Mouse (Mus musculus) kidney, postnatal 14 days (tissue): Measurements from ENCODE around the gene Phlpp2.
A peak's percentile ranks its signal among the peaks of the same experiment; 100 is the strongest.
"Not testable (repeated sequence)": the region's sequence is repeated elsewhere in the genome, so short reads cannot be mapped to it uniquely, and the experiment has no call there.

Experiments
- DNase-seq: peaks from one replicate; pipeline ENCODE4 v3.0.0; 2022; ENCODE audit warnings: mixed read lengths

Gene Phlpp2

DNA sequence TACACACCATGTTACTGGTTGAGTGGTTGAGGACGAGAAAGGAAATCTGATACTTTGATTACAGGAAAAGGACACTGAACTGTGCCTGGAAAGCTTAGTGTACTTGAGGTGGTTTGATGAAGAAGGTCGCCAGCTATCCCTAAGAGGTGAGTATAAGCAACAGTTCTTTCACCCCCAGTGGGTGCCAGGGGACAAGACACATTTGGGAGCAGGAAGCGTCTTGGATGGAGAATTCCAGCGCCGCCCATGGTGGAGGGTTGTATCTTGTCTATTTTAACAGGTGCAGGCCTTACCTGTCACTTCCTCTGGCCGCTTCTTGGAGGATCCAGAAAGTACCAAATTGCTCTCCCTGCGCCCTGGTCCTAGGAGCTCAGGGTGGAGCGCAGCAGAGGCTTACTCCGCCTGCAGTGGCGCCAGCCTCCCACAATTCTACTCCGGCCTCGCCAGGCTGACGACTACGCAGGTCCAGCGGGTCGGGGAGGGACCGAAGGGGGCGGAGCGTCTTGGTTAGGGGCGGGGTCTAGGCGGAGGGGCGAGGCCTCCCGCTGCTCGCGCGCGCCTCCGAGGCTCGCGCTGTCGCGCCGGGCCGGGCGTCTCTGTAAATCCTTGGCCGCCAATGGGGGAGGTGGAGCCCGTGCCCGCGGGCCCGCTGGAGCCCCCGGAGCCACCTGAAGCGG is at the start of gene Phlpp2:
Gene Phlpp2, plus strand, starts transcription at position 540 of the 677 bp plus-strand sequence.
- DNase-seq, result peak; percentile 97

DNA sequence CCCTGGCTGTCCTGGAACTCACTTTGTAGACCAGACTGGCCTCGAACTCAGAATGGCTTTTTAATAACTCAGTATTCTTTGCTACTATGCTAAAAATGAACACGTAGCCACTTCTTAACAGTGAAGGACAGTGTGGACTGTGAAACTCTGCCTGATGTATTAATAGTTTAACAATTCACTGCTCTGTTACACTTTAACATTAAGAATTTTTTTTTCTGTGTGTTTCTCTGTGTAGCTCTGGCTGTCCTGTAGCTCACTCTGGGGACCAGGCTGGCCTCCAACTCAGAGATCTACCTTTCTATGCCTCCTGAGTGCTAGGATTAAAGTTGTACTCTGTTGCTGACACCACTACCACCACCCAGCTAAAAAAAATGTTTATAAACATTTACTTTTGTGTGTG is 44.8 kb upstream of the Phlpp2 start:
- peak; percentile 53 for DNase-seq

DNA sequence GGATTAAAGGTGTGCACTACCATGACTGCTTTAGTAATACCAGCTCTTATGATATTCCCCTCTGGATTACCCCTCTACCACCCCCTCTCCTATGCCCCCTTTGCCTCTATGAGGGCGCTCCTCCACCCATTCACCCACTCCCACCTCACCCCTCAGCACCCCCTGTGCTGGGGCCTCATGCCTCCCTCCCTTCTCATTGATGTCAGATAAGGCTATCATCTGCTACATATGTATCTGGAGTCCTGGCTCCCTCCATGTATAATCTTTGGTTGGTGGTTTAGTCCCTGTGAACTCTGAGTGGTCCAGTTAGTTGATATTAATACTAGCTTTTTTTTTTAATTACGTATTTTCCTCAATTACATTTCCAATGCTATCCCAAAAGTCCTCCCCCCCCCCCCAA is 28.5 kb upstream of the Phlpp2 start:
- DNase-seq, result no peak

DNA sequence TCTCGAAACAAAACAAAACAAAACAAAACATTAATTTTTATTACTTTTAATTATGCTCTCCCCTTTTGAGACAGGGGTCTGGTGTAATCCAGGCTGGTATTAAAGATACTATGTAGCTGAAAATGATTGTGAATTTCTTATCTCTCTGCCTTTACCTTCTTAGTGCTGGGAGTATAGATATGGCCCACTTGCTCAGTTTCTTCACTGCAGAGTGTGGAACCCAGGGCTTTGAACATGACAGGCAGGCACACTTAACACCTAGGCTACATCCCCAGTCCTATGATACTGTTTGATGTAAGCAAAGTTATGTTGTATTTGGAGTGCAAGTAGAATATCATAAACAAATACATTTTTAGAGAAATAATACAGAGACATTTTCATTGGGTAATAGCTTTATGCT is 25.9 kb upstream of the Phlpp2 start:
- DNase-seq, result no peak

DNA sequence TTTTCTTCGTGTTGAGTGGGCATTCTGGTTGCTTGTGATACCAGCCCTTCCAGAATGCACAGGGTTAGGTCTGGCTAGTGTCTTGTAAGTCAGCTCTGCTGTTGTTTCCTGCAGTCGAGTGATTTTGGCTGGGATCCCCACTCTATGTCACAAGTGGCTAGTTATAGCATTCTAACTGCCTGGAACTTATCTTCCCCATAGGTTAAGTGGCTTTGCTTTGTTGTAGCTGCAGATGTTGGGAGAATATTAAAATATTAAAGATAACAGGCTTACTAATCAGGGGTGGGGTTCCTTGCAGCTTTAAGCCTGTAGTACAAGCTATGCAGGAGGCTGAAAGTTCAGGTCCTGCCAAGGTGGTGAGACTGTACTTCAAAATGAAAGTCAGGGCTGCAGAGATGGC is 20.5 kb upstream of the Phlpp2 start:
- no peak for DNase-seq

DNA sequence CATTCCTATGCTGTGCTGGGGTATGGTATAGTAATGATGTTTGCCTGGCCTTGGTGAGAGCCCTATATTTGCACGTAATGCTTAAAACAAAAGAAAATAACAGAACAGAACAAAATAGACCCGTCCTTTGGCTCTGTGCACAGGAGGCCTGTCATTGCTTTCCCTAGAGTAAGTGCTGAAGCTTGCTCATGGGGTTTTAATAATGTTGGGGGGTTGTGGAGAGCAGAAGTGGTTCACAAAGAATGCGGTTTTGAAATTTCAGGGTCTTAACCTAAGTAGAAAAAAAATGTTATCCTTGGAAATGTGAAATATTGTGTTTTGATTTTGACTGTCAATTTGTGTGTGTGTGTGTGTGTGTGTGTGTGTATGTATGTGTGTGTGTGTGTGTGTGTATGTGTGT is 19.4 kb upstream of the Phlpp2 start:
- no peak for DNase-seq

DNA sequence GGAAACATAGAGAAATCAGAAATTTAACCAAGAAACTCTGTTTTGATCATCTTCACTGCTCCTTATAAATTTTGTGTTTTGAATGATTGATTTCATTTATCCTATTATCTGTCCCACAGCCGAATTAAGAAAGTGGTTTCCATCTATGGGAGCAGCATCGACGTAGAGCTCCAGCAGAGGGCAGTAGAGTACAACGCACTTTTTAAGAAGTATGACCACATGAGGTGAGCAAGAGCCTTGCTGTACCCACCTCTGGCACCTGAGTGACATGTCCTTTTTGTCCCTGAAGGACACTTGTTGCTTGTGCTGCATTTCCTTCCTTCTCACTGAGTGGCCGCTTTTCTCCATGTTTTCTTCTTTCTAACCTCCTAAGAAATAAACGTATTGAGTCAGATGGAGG is 14.9 kb upstream of the Phlpp2 start:
- peak; percentile 72 for DNase-seq

DNA sequence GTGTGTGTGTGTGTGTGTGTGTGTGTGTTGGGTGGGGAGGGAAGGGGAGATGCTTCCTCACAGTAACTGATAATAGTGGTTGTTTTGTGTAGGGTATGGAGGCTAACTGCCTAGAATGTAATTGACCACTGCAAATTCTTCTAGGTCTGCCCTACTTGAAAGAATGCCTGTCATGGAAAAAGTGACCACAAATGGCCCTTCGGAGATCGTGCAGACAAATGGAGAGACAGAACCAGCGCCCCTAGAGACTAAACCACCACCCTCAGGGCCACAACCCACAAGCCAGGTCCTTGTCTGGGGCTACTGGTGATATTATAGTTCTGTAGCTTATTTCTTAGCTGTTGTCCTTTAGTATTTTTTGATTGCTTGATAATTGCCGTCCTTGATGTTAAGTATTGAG is 13.8 kb upstream of the Phlpp2 start:
- DNase-seq, result no peak

DNA sequence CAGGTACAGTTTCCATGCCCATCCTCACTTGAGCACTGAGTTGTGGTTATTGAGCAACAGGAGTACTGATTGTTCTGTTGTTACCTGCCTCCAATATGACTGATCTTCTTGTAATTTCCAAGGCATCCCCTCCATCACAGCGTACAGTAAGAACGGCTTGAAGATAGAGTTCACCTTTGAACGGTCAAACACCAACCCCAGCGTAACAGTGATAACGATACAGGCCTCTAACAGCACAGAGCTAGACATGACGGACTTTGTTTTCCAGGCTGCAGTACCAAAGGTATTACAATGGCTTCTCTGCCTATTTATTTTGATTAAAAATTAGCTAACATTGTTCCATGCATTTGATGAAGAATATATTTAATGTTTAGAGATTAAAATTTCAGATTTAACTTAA is 12.9 kb upstream of the Phlpp2 start:
- no peak for DNase-seq

DNA sequence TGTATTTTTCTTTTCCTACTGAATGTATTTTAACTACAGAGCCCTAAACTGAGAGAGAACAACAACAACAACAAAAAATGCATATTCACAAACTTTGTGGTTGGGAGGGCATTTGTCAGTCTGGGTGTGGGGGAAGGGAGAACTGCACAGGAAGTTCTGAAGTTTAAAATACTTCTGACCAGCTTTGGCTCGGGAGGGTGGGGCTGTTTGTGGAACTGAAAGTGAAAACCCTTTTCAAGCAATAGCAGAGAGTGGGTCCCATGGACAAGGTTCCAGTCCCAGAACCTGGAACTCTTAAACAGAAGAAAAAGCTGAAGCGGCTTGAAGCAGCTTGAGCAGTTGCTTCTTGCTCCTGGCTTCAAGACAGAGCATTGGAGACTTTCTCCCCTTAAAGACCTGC is 4.9 kb upstream of the Phlpp2 start:
- DNase-seq, result peak; percentile 65

DNA sequence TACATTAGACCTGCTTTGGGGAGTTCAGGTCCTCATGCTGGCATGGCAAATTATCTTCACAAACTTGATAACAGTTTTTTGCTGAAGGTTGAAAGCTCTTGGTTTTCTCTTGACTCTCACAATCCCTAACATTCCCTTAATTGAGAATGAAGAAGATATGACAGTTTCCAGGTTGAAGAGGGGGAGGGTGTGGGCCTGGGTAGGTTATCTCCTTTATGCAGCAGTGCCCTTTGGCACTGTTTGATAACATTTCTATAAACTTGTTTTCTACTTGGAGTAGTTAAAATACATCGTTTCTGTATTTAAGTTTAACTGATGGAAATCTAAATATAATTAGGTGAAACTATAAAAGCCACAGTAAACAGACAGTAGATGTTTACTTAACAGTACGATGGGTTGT is 3.5 kb upstream of the Phlpp2 start:
- no peak for DNase-seq

DNA sequence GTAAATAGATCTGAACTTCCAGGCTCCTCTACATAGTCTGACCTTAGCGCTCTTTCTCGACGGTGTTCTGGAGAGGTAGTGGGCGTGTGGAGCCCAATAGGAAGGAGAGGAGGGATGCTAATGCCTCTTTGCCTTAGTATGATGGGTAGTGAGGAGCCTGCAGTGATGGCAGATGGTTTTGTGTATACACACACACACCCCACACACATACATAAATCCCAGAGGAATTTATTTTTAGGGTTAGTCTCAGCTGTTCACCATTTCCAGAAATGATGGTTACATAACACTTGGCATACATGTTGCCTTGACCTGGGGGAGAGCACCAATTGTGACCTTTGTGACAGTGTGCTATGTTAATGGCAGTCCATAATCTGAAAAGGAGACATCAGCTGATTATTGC is 2.8 kb upstream of the Phlpp2 start:
- no peak for DNase-seq

DNA sequence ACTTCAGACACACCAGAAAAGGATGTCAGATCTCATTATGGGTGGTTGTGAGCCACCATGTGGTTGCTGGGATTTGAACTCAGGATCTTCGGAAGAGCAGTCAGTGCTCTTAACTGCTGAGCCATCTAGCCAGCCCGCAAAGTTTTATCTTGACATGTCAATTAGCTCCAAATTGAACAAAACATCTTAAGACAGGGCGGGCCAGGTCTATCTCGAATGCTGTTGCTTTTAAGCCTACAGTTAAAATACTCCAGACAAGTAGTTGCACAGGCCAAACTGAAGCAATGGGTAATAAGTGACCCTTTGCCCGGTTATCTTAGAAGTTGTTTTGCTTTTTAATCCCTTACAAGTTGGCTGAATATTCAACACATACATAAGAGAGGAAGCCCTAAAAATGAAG is 1.7 kb upstream of the Phlpp2 start:
- DNase-seq, result no peak

DNA sequence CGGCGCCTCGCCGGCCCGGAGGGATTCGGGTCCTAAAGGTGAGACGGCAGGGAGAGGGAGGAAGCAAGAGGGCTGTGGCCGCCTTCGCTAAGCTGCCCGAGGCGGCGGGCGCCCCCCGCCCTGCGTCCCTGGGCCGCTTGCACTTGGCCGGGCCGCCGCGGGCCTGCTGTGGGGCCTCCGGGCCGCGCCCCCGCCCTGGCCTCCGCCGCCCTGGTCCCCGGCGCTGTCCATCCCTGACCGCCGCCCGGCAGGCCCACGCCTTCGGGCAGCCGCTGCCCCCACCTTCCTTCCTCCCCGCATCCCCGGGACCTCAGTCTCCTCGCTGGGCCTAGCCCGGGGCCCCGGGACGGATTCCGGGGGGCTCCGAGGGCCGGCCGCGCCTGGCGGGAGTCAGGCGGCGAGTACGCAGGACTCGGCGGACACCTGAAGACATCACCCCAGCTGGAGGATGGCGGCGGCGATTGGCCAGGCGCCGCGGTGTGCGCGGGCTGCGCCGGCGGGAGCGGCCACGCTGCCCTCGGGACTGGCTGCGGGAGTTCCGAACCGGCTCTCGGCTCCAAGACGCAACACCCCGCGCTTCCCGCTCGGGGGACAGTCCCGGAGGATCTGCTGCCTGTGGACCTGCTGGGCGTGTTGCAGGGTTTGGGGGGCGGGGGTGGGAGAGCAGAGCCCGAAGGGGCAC is 479 bp downstream of the Phlpp2 start:
- no peak for DNase-seq

DNA sequence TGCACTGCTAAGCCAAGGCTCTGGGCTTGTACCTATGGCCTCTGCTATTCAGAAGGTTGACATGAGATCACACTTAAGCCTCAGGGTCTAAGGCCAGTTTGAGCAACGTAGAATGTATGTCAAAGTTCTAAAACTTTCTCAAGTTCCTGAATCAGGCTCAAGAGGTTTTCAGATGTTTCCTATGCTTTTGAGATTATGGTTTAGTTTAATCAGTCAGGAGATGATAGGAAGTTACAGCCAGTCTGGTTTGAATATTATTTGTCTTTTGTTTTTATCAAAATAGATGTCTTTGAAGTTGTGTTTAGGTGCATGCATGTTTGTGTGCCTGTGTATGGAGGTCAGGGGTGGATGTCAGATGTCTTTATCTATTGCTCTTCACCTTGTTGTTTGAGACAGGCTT is 2.7 kb downstream of the Phlpp2 start:
- no peak for DNase-seq

DNA sequence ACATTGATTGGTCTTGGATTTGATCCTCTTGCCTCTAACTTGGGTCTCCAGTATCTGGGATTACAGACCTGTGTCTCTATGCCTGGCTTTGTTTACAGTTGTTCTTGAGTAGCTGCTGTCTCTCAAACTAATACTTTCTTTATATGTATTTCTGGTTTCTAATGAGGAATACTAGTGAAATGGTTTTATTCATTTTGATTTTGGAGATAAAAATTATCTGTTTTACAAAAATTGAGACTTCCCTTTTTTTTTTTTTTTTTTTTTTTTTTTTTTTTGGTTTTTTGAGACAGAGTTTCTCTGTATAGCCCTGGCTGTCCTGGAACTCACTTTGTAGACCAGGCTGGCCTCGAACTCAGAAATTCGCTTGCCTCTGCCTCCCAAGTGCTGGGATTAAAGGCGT is 5.5 kb downstream of the Phlpp2 start:
- not testable (repeated sequence) for DNase-seq

DNA sequence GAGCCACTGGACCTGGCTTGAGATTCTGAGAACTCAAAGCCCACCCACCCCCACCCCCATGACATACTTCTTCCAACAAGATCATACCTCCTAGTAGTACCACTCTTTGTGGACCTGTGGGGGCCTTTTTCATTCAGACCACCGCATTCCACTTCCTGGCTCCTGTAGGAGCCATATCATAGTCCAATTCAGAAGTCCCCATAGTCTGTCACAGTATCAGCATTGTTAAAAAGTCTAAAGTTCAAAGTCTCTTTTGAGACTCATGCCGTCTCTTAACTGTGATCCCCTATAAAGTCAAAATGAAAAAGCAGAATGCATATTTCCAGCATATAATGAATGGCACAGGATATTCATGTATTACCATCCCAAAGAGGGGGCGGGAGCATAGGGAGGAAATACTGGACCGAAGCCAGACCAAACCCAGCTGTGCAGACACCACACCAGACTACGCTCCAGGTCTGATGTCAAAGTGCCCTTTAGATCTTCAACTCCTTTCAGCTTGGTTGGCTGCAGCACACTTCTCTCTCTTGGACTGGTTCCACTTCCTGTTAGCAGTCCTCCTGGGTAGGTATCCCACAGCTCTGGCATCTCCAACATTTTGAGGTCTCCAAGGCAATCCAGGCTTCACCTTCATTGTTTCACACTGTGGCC is 11.8 kb downstream of the Phlpp2 start:
- peak; percentile 43 for DNase-seq

DNA sequence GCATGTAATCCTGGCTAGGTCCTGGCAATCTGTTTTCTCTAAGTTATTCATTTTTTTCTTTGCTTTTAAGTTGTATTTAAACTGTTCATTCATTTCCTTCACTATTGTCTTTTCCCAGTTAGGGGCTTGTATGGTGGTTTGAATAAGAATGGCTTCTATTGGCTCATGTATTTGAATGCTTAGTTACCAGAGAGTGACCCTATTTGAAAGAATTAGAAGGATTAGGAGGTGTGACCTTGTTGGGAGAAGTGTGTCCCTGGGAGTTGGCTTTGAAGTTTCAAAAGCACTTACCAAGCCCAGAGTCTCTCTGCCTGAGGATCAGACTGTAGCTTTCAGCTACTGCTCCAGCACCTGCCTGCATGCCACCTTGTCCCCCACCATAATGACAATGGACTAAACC is 17.0 kb downstream of the Phlpp2 start:
- no peak for DNase-seq

DNA sequence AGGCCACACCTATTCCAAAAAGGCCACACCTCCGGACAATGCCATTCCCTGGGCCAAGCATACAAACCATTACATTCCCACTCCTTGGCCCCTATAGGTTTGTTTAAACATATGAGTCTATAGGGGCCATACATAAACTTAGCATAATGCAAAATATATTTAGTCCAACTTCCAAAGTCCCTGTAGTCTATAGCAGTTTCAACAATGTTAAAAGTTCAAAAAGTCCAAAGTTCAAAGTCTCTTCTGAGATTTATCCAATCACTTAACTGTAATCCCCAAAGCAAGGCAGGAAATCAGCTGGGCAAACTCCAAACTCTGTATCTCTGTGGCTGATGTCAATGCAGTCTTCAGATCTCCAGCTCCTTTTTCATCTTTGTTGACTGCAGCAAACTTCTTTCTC is 20.9 kb downstream of the Phlpp2 start:
- DNase-seq, result no peak

DNA sequence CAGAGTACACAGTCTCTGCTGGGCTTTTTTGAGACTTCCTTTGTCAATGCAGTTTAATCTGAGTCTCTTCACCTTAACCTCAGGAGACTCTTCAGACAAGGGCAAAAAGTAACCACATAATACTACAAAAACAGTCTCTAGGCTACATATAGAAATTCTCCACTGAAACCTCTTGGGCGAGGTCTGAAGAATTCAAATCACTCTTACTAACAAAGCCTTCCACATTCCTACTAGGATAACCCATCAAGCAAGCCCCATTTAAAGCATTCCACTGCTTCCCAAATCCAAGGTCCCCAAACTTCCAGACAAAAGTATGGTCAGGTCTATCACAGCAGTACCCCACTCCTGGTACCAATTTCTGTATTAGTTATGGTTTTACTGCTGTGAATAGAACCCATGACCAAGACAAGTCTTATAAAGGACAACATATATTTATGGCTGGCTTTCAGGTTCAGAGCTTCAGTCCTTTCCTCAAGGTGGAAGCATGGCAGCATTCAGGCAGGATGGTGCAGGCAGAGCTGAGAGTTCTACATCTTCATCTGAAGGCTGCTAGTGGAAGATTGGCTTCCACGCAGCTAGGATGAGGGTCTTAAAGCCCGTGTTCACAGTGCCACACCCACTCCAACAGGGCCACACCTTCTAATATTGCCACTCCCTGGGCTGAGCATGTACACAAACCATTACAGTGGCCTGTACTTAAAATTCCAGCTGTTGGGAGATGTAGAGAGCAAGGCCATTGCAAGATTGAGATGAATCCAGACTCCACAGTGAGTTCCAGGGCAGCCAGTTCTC is 22.6 kb downstream of the Phlpp2 start:
- no peak for DNase-seq

DNA sequence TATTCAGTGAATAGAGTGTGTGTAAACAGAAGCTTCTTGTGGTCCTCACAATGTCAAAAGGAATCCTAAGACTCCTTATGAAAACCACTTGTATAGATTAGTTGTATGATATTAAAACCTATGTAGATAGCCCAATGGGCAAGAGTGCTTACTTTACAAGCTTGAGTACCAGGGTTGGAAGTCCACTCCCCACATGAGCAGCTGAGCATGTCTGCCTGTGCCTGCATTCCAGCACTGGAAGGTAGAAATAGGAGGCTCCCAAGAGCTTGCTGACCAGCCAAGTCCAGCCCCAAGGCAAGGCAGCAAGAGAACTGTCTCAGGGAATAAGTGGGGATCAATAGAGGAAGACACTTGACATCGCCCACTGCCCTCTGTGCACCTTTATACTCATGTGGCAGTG is 26.3 kb downstream of the Phlpp2 start:
- DNase-seq, result peak; percentile 17

DNA sequence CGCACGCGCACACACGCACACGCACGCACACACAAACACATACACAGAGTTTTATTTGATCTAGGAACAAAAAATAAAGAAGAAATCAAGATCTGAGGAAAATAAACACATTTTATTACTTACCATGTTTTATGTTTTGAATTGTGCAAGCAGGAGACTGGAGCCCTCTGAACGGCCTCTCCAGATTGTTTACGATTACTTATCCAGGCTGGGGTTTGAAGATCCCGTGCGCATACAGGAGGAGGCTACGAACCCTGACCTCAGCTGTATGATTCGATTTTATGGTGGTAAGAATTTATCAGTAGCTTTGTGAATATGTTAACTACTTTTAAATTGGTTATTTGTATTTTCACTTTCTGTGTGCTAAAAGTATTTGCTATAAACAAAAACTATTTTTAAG is 27.0 kb downstream of the Phlpp2 start:
- DNase-seq, result no peak

DNA sequence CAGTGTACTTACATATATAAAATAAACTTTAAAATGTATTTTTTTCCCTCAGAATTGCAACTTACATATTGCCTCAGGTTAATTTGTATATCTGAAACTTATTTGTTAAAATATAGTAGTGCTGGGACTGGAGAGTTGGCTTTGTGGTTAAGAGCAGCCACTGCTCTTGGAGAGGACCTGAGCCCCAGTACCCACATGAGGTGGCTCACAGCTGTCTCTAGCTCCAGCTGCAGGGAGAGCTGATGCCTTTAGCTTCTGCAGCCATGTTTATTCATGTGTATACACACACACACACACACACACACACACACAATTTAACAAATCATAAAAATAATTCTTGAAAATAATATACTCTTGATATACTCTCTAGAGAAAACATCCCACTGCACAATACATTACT is 34.0 kb downstream of the Phlpp2 start:
- DNase-seq, result no peak
